Mouse (Mus musculus) lung, postnatal 0 days (tissue): Measurements from ENCODE around the gene Des. TPM values are rescaled to one million over a fixed set of nuclear protein-coding genes. Genes with fewer than 3 reads are reported as not detected.

Experiments used
- ATAC-seq: fragments of 200-750 bp; cut with Nextera tagmentation; 2 replicates; pipeline ENCODE4 v1.8.0; 2017; ENCODE audit warnings: moderate library complexity
- DNase-seq: peaks from one replicate; pipeline ENCODE4 v3.0.0-alpha.2; 2016; ENCODE audit warnings: low spot score
- H3K27ac ChIP-seq: fragments of 300-500 bp; sonication (generic); 2 replicates; pipeline ENCODE4 v1.5.1; 2014; ENCODE audit warnings: antibody characterized with exemption, mild to moderate bottlenecking, low read length, mixed read lengths
- H3K27me3 ChIP-seq: fragments of 300-500 bp; sonication (generic); replicated peaks from 2 replicates; pipeline ENCODE4 v1.6.1; 2014; ENCODE audit warnings: low read length, mixed read lengths; ENCODE audit not compliant: insufficient read depth
- H3K36me3 ChIP-seq: fragments of 300-500 bp; sonication (generic); 2 replicates; pipeline ENCODE4 v1.6.1; 2014; ENCODE audit warnings: low read length, mixed read lengths; ENCODE audit not compliant: insufficient read depth
- H3K4me1 ChIP-seq: fragments of 300-500 bp; sonication (generic); 2 replicates; pipeline ENCODE4 v1.6.1; 2014; ENCODE audit warnings: antibody characterized with exemption, low read depth, low read length, mixed read lengths; ENCODE audit not compliant: insufficient read depth
- H3K4me2 ChIP-seq: fragments of 300-500 bp; sonication (generic); replicated peaks from 2 replicates; pipeline ENCODE4 v1.6.1; 2014; ENCODE audit warnings: low read depth, mild to moderate bottlenecking, low read length, moderate library complexity, mixed read lengths
- H3K4me3 ChIP-seq: fragments of 300-500 bp; sonication (generic); 2 replicates; pipeline ENCODE4 v1.5.1; 2014; ENCODE audit warnings: low read depth, low read length
- H3K9ac ChIP-seq: fragments of 300-500 bp; sonication (generic); replicated peaks from 2 replicates; pipeline ENCODE4 v1.6.1; 2014; ENCODE audit warnings: low read depth, mild to moderate bottlenecking
- H3K9me3 ChIP-seq: fragments of 300-500 bp; sonication (generic); 2 replicates; pipeline ENCODE4 v1.6.1; 2016; ENCODE audit warnings: low read length, mixed read lengths
- CTCF ChIP-seq: IDR thresholded peaks from 2 replicates; pipeline ENCODE4 v1.5.1; 2016; ENCODE audit warnings: antibody characterized with exemption, mild to moderate bottlenecking
- EP300 ChIP-seq: IDR thresholded peaks from 2 replicates; pipeline ENCODE4 v1.6.1; 2016; ENCODE audit warnings: antibody characterized with exemption, mild to moderate bottlenecking, control low read depth
- WGBS: fragments of 180-500 bp; shearing (Covaris S2); extraction: QIAGEN DNeasy Blood & Tissue Kit; methylation state at CpG from one replicate; pipeline ENCODE4 v1.1.7; 2014; 5-methylcytosine and 5-hydroxymethylcytosine counted together
- polyA plus RNA-seq: library from polyadenylated mRNA; unstranded; fragments of >200 nt; fragmentation: Nextera tagmentation; extraction: Ambion mirVana; gene quantifications from 2 replicates; pipeline ENCODE4 v1.2.1, GENCODE M21; 2015

The Des gene
- polyA plus RNA-seq, 1 experiment from 2014 or later, result 67.3 TPM

GRCm38 (mm10) chr1:75359346-75359745 lies 783 bp upstream of the Des start:
- H3K4me1 ChIP-seq, result peaks cover 6% of the 10 kb centered on the region; the same call in 1 of the 2 replicates
- ATAC-seq, result peak; percentile 54
- WGBS, result 54% methylated on average over 13 of the region's 13 CpGs
- peaks cover 15% of the 10 kb centered on the region for H3K27me3 ChIP-seq
- DNase-seq, result peak; percentile 38
- H3K4me2 ChIP-seq, result no peak overlapping the region
- TF ChIP-seq EP300, result no peak
- no peak for TF ChIP-seq CTCF
- H3K9ac ChIP-seq, result no peak overlapping the region
- no peak overlapping the region for H3K4me3 ChIP-seq
- H3K27ac ChIP-seq, result no peak overlapping the region; the same call in 1 of the 2 replicates
- no peaks in the 10 kb centered on the region for H3K9me3 ChIP-seq
- no peaks in the 10 kb centered on the region for H3K36me3 ChIP-seq

GRCm38 (mm10) chr1:75361123-75361522 lies 994 bp downstream of the Des start:
- Histone ChIP-seq H3K36me3 (no peaks in the 10 kb centered on the region), H3K9me3 (no peaks in the 10 kb centered on the region), H3K9ac (no peak overlapping the region), H3K27me3 (peaks cover 15% of the 10 kb centered on the region), H3K4me2 (peak overlapping the region; percentile 55), H3K4me1 (peaks cover 6% of the 10 kb centered on the region; the same call in 1 of the 2 replicates), H3K4me3 (peak overlapping the region; percentile 37), H3K27ac (no peak overlapping the region)
- TF ChIP-seq CTCF, result no peak
- no peak for TF ChIP-seq EP300
- DNase-seq (no peak), ATAC-seq (no peak)
- 40% methylated on average over 4 of the region's 4 CpGs for WGBS

- H3K27ac ChIP-seq, result no peak overlapping the region
- 36% methylated on average over 4 of the region's 4 CpGs for WGBS
- H3K4me3 ChIP-seq, result no peak overlapping the region
- no peaks in the 10 kb centered on the region for H3K9me3 ChIP-seq
- peaks cover 6% of the 10 kb centered on the region; the same call in 1 of the 2 replicates for H3K4me1 ChIP-seq
- no peaks in the 10 kb centered on the region for H3K36me3 ChIP-seq
- TF ChIP-seq EP300 (no peak), CTCF (no peak)
- H3K27me3 ChIP-seq, result peaks cover 15% of the 10 kb centered on the region
- H3K4me2 ChIP-seq, result peak overlapping the region; percentile 55; the same call in 1 of the 2 replicates
- peak; percentile 73 for DNase-seq
- peak; percentile 13; the same call in 1 of the 2 replicates for ATAC-seq
- H3K9ac ChIP-seq, result no peak overlapping the region
Measured at GRCm38 (mm10) chr1:75361750-75362149, 1.6 kb downstream of the Des start.

GRCm38 (mm10) chr1:75363868-75364267 lies 3.7 kb downstream of the Des start:
- Histone ChIP-seq H3K9ac (no peak overlapping the region), H3K27ac (no peak overlapping the region), H3K4me3 (no peak overlapping the region), H3K9me3 (no peaks in the 10 kb centered on the region), H3K4me2 (no peak overlapping the region), H3K27me3 (peaks cover 15% of the 10 kb centered on the region), H3K36me3 (no peaks in the 10 kb centered on the region), H3K4me1 (peaks cover 6% of the 10 kb centered on the region; the same call in 1 of the 2 replicates)
- no peak for DNase-seq
- 81% methylated on average over 3 of the region's 3 CpGs for WGBS
- TF ChIP-seq CTCF, result no peak
- no peak for TF ChIP-seq EP300
- no peak for ATAC-seq

GRCm38 (mm10) chr1:75365510-75366137 lies 5.5 kb downstream of the Des start:
- DNase-seq (no peak), ATAC-seq (no peak)
- peaks cover 2% of the 10 kb centered on the region; the same call in 1 of the 2 replicates for H3K27me3 ChIP-seq
- no peak overlapping the region for H3K4me2 ChIP-seq
- H3K4me1 ChIP-seq, result no peaks in the 10 kb centered on the region
- no peak overlapping the region for H3K9ac ChIP-seq
- H3K9me3 ChIP-seq, result no peaks in the 10 kb centered on the region
- no peak for TF ChIP-seq EP300
- TF ChIP-seq CTCF, result no peak
- no peaks in the 10 kb centered on the region for H3K36me3 ChIP-seq
- WGBS, result 62% methylated on average over 14 of the region's 14 CpGs
- H3K4me3 ChIP-seq, result no peak overlapping the region
- H3K27ac ChIP-seq, result no peak overlapping the region

GRCm38 (mm10) chr1:75369360-75369983 lies 9.3 kb downstream of the Des start:
- DNase-seq (no peak), ATAC-seq (no peak)
- Histone ChIP-seq H3K4me2 (no peak overlapping the region), H3K9me3 (no peaks in the 10 kb centered on the region), H3K36me3 (no peaks in the 10 kb centered on the region), H3K27ac (no peak overlapping the region), H3K27me3 (no peaks in the 10 kb centered on the region), H3K4me1 (no peaks in the 10 kb centered on the region), H3K9ac (no peak overlapping the region), H3K4me3 (no peak overlapping the region)
- 41% methylated on average over 25 of the region's 25 CpGs for WGBS
- TF ChIP-seq EP300 (no peak), CTCF (no peak)
